Comparison of ENCODE assay signal across 7 mouse cellular contexts in the genomic region with DNA sequence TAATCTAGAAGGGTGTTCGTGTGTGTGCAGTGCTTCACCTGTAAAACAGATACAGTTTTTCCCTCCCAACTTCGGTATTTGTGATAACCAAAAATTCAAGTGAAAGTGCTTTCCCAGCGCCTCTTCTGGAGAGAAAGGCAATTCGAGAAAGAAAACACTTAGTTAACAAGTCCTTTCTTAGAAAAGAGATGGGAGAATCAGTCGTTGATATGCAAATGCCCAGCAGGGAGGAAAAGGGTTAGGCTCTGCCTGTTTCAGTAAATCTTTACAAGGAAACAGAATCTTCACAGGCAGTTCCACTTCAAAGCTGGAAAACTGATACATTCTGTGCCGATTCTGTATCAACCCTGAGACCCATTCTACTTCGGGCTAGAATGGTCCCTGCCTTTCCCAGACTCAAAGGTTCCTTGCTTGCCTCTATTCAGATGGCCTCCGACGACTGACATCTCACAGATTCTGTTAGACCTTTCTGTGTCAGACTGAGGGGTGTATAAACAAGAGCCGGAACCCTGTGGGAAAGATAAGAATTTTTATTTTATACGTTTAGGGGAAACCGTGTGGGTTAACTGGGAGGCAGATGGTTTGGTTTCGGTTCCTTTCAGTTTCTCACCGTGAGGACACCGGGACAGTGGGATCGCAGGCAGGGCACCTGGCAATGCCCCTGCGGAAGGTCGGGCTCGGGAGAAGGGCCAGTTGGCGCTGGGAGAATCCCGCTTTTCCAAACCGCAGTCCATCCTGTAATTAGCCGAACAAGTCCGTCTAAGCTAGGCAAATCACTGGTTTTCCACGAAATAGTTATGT. TPM values are rescaled to one million over a fixed set of nuclear protein-coding genes. Genes with fewer than 3 reads are reported as not detected.
DNase-seq lines count a peak whose midpoint lies in the region; ATAC-seq and TF ChIP-seq lines count a peak whose summit lies in the region.

A gene (plus strand): TSS at position 508 of the 801 bp plus-strand sequence.

- no peak for TF ChIP-seq CTCF in kidney, postnatal 0 days (IDR thresholded peaks at IDR 0.05; ENCODE audit: low read depth)

- peak within 1 kb of the TSS; percentile 100 for H3K4me2 ChIP-seq in lung, embryonic 16.5 days (ENCODE audit: low read depth, low read length)
- peak within 1 kb of the TSS; percentile 99 for H3K4me2 ChIP-seq in kidney, postnatal 0 days (ENCODE audit: low read length)
- H3K4me2 ChIP-seq in midbrain, embryonic 12.5 days (replicated peaks) = peak within 1 kb of the TSS; percentile 90

- no peak within 1 kb of the TSS for H3K27ac ChIP-seq in lung, embryonic 16.5 days (ENCODE audit: low read length)
- H3K27ac ChIP-seq in kidney, postnatal 0 days = peak within 1 kb of the TSS; percentile 42; the same call in 1 of the 2 replicates
- no peak within 1 kb of the TSS for H3K27ac ChIP-seq in midbrain, embryonic 12.5 days (replicated peaks)

- WGBS in lung, embryonic 16.5 days = 3% methylated on average over 25 of the region's 25 CpGs
- 3% methylated on average over 25 of the region's 25 CpGs for WGBS in kidney, postnatal 0 days
- WGBS in midbrain, embryonic 12.5 days = 3% methylated on average over 25 of the region's 25 CpGs

- H3K9me3 ChIP-seq in lung, embryonic 16.5 days (ENCODE audit: control insufficient read depth, low read length) = no peaks in the 10 kb centered on the region
- H3K9me3 ChIP-seq in kidney, postnatal 0 days (replicated peaks; ENCODE audit: low read length) = no peaks in the 10 kb centered on the region
- no peaks in the 10 kb centered on the region for H3K9me3 ChIP-seq in midbrain, embryonic 12.5 days

- H3K4me3 ChIP-seq in lung, embryonic 16.5 days (ENCODE audit: low read length) = peak within 1 kb of the TSS; percentile 64
- H3K4me3 ChIP-seq in kidney, postnatal 0 days (replicated peaks; ENCODE audit: low read depth, low read length) = peak within 1 kb of the TSS; percentile 65
- H3K4me3 ChIP-seq in midbrain, embryonic 12.5 days = peak within 1 kb of the TSS; percentile 54

- peak within 1 kb of the TSS; percentile 46 for H3K9ac ChIP-seq in lung, embryonic 16.5 days (ENCODE audit: low read length)
- H3K9ac ChIP-seq in kidney, postnatal 0 days (ENCODE audit: low read depth, low read length) = peak within 1 kb of the TSS; percentile 59
- peak within 1 kb of the TSS; percentile 53 for H3K9ac ChIP-seq in midbrain, embryonic 12.5 days (replicated peaks)

- no peak for DNase-seq in lung, postnatal 14 days
- DNase-seq in embryo, embryonic 9.5 days (ENCODE audit: extremely low spot score) = peak; percentile 43
- DNase-seq in gastrocnemius, postnatal 14 days = peak; percentile 19
- DNase-seq in kidney, postnatal 0 days (ENCODE audit: low spot score) = peak; percentile 37

- peaks cover 55% of the 10 kb centered on the region for H3K27me3 ChIP-seq in lung, embryonic 16.5 days (ENCODE audit: control insufficient read depth, insufficient read depth, low read depth, low read length)
- H3K27me3 ChIP-seq in kidney, postnatal 0 days (ENCODE audit: insufficient read depth, low read length) = peaks cover 11% of the 10 kb centered on the region; the same call in 1 of the 2 replicates
- H3K27me3 ChIP-seq in midbrain, embryonic 12.5 days = peaks cover 68% of the 10 kb centered on the region

- peaks cover 8% of the 10 kb centered on the region for H3K4me1 ChIP-seq in lung, embryonic 16.5 days (replicated peaks; ENCODE audit: control insufficient read depth, insufficient read depth, low read length)
- H3K4me1 ChIP-seq in kidney, postnatal 0 days (replicated peaks; ENCODE audit: insufficient read depth, low read length) = peaks cover 6% of the 10 kb centered on the region; the same call in 1 of the 2 replicates
- peaks cover 19% of the 10 kb centered on the region; the same call in 1 of the 2 replicates for H3K4me1 ChIP-seq in midbrain, embryonic 12.5 days

- intact Hi-C loops in gastrocnemius, postnatal 14 days (cut with DNase I; ENCODE audit: low total_unique reads) = no loop called here

- no peak for ATAC-seq in lung, embryonic 16.5 days (ENCODE audit: low read depth)
- no peak; the same call in 1 of the 2 replicates for ATAC-seq in kidney, postnatal 0 days (replicated peaks; ENCODE audit: low FRiP score, low read depth)
- ATAC-seq in midbrain, embryonic 12.5 days (ENCODE audit: low FRiP score, low read depth) = no peak
- no peak for ATAC-seq in monocyte, adult 5-6 weeks (replicated peaks; ENCODE audit: insufficient number of reproducible peaks, low FRiP score, low TSS enrichment, poor library complexity, severe bottlenecking)

- no peaks in the 10 kb centered on the region for H3K36me3 ChIP-seq in lung, embryonic 16.5 days (ENCODE audit: control insufficient read depth, insufficient read depth, low read length)
- H3K36me3 ChIP-seq in kidney, postnatal 0 days (ENCODE audit: insufficient read depth, low read length) = no peaks in the 10 kb centered on the region
- H3K36me3 ChIP-seq in midbrain, embryonic 12.5 days = no peaks in the 10 kb centered on the region

RNA-seq across cellular contexts. Expression of the gene that starts here (rescaled TPM):
- polyA plus RNA-seq in lung, embryonic 16.5 days (2015; fragmentation: Nextera tagmentation; extraction: Ambion mirVana) = 0.20 and 0.38 TPM in 2 replicates
- total RNA-seq in gastrocnemius, postnatal 14 days (2021) = 10 to 100 TPM; 19.5 to 20.8 TPM
- 6.4 and 7.4 TPM in 2 replicates for polyA plus RNA-seq in kidney, postnatal 0 days (2015; fragmentation: Nextera tagmentation; extraction: Ambion mirVana)
- polyA plus RNA-seq in midbrain, embryonic 12.5 days (2016; fragmentation: Nextera tagmentation; extraction: Ambion mirVana) = 0.18 TPM in 1 of 2 replicates, not detected in the other
- total RNA-seq in monocyte, adult 5-6 weeks (2017) = 0.87 to 1.1 TPM (median 0.96 TPM) in 3 replicates
